Mouse (Mus musculus): ENCODE data around the gene Slc3a1.

Gene Slc3a1

GRCm38 (mm10) chr17:85028093-85028739, at the start of gene Slc3a1:
Slc3a1 (plus strand) TSS chr17:85028376.
- DNase-seq (ENCODE audit: low spot score in 2 of 2) = no peak

GRCm38 (mm10) chr17:84981721-84982120, 46.5 kb upstream of the Slc3a1 start:
- DNase-seq (ENCODE audit: low spot score in 2 of 2) = no peak

GRCm38 (mm10) chr17:84982735-84983134, 45.4 kb upstream of the Slc3a1 start:
- no peak for DNase-seq (ENCODE audit: low spot score in 2 of 2)

- DNase-seq (ENCODE audit: low spot score in 2 of 2) = no peak
These were observed 41.8 kb upstream of the Slc3a1 start for GRCm38 (mm10) chr17:84986368-84986767.

- no peak for DNase-seq (ENCODE audit: low spot score in 2 of 2)
These were observed 40.3 kb upstream of the Slc3a1 start for GRCm38 (mm10) chr17:84987834-84988410.

GRCm38 (mm10) chr17:84988514-84988913, 39.7 kb upstream of the Slc3a1 start:
- no peak for DNase-seq (ENCODE audit: low spot score in 2 of 2)

- no peak for DNase-seq (ENCODE audit: low spot score in 2 of 2)
These were observed 32.3 kb upstream of the Slc3a1 start for GRCm38 (mm10) chr17:84995844-84996243.

- no peak for DNase-seq (ENCODE audit: low spot score in 2 of 2)
These were observed 30.5 kb upstream of the Slc3a1 start for GRCm38 (mm10) chr17:84997639-84998038.

GRCm38 (mm10) chr17:84999636-85000035, 28.5 kb upstream of the Slc3a1 start:
- peak; percentile 12 to 16 for DNase-seq (ENCODE audit: low spot score in 2 of 2)

GRCm38 (mm10) chr17:85013485-85013884, 14.7 kb upstream of the Slc3a1 start:
- DNase-seq (ENCODE audit: low spot score in 2 of 2) = no peak

GRCm38 (mm10) chr17:85014632-85015031, 13.5 kb upstream of the Slc3a1 start:
- no peak for DNase-seq (ENCODE audit: low spot score in 2 of 2)

- DNase-seq (ENCODE audit: low spot score in 2 of 2) = no peak
These were observed 9.8 kb upstream of the Slc3a1 start for GRCm38 (mm10) chr17:85018344-85018743.

- DNase-seq (ENCODE audit: low spot score in 2 of 2) = no peak
These were observed 9.4 kb upstream of the Slc3a1 start for GRCm38 (mm10) chr17:85018794-85019193.

- DNase-seq (ENCODE audit: low spot score in 2 of 2) = no peak
These were observed 7.8 kb upstream of the Slc3a1 start for GRCm38 (mm10) chr17:85020343-85020742.

GRCm38 (mm10) chr17:85023247-85024167, 4.7 kb upstream of the Slc3a1 start:
- peak; percentile 34 to 50 for DNase-seq (ENCODE audit: low spot score in 2 of 2)

- no peak for DNase-seq (ENCODE audit: low spot score in 2 of 2)
These were observed 3.9 kb upstream of the Slc3a1 start for GRCm38 (mm10) chr17:85024237-85024636.

GRCm38 (mm10) chr17:85025151-85025550, 3.0 kb upstream of the Slc3a1 start:
- DNase-seq (ENCODE audit: low spot score in 2 of 2) = no peak

GRCm38 (mm10) chr17:85026436-85026835, 1.7 kb upstream of the Slc3a1 start:
- DNase-seq (ENCODE audit: low spot score in 2 of 2) = no peak

- DNase-seq (ENCODE audit: low spot score in 2 of 2) = no peak
These were observed 929 bp upstream of the Slc3a1 start for GRCm38 (mm10) chr17:85027247-85027646.

GRCm38 (mm10) chr17:85028797-85029196, 621 bp downstream of the Slc3a1 start:
- DNase-seq (ENCODE audit: low spot score in 2 of 2) = no peak

GRCm38 (mm10) chr17:85030651-85031050, 2.5 kb downstream of the Slc3a1 start:
- DNase-seq (ENCODE audit: low spot score in 2 of 2) = no peak

- no peak for DNase-seq (ENCODE audit: low spot score in 2 of 2)
These were observed 4.9 kb downstream of the Slc3a1 start for GRCm38 (mm10) chr17:85033087-85033486.

- DNase-seq (ENCODE audit: low spot score in 2 of 2) = no peak
These were observed 5.9 kb downstream of the Slc3a1 start for GRCm38 (mm10) chr17:85034068-85034467.
